Mouse (Mus musculus) neutrophil, adult 5-6 weeks (primary cell): ENCODE results near the gene Acsl4. TPM values are rescaled to one million over a fixed set of nuclear protein-coding genes. Genes with fewer than 3 reads are reported as not detected.

ENCODE experiments used
- total RNA-seq: library from RNA; stranded (forward); fragments of 200-1000 nt; gene quantifications from 2 replicates; pipeline ENCODE4 v1.2.3, GENCODE M21; 2017

Gene Acsl4
- total RNA-seq, 1 experiment from 2014 or later: 18.6 TPM

Other genes with a start within 250 kb of the Acsl4 start
- under 0.01 TPM in 1 of 2 replicates, not detected in the other for gene Gucy2f, start 193.6 kb downstream of the Acsl4 start, total RNA-seq
- gene Nxt2, start 163.8 kb downstream of the Acsl4 start, total RNA-seq: 9.7 and 11.5 TPM in 2 replicates
- not detected in 2 replicates for gene Kcne1l, start 84.2 kb downstream of the Acsl4 start, total RNA-seq